Mouse (Mus musculus) ovary, postnatal 36 days (tissue): ENCODE data around the gene Foxm1.

Source experiments
- DNase-seq: peaks from one replicate; pipeline ENCODE4 v3.0.0; 2022; ENCODE audit warnings: low spot score, mixed read lengths

The Foxm1 gene

GRCm38 (mm10) chr6:128362381-128363006, at the start of gene Foxm1, which contains the start of gene Rhno1:
Gene Foxm1, plus strand, starts transcription at chr6:128362967.
Gene Rhno1, minus strand, starts transcription at chr6:128362911.
- DNase-seq = peak; percentile 86

GRCm38 (mm10) chr6:128314796-128315195, 48.0 kb upstream of the Foxm1 start:
- no peak for DNase-seq

GRCm38 (mm10) chr6:128315597-128315996, 47.2 kb upstream of the Foxm1 start:
- DNase-seq = no peak

GRCm38 (mm10) chr6:128318317-128318716, 44.5 kb upstream of the Foxm1 start:
- no peak for DNase-seq

GRCm38 (mm10) chr6:128334397-128335124, 28.2 kb upstream of the Foxm1 start:
- DNase-seq = peak; percentile 67

GRCm38 (mm10) chr6:128337467-128337866, 25.3 kb upstream of the Foxm1 start:
- DNase-seq = no peak

GRCm38 (mm10) chr6:128338876-128339275, 23.9 kb upstream of the Foxm1 start:
- DNase-seq = no peak

GRCm38 (mm10) chr6:128341956-128342723, 20.6 kb upstream of the Foxm1 start:
- no peak for DNase-seq

GRCm38 (mm10) chr6:128345623-128346022, 17.1 kb upstream of the Foxm1 start:
- DNase-seq = no peak

- DNase-seq = no peak
Measured at GRCm38 (mm10) chr6:128346782-128347181, 16.0 kb upstream of the Foxm1 start.

GRCm38 (mm10) chr6:128349711-128350110, 13.1 kb upstream of the Foxm1 start:
- DNase-seq = no peak

GRCm38 (mm10) chr6:128354140-128354539, 8.6 kb upstream of the Foxm1 start:
- DNase-seq = no peak

- peak; percentile 60 for DNase-seq
Measured at GRCm38 (mm10) chr6:128355201-128355681, 7.5 kb upstream of the Foxm1 start.

GRCm38 (mm10) chr6:128355726-128356416, 6.9 kb upstream of the Foxm1 start, which contains the start of gene Tulp3:
Gene Tulp3, minus strand, starts transcription at chr6:128355851.
- DNase-seq = peak; percentile 95

- DNase-seq = peak; percentile 57
Measured at GRCm38 (mm10) chr6:128358999-128359398, 3.8 kb upstream of the Foxm1 start.

- DNase-seq = no peak
Measured at GRCm38 (mm10) chr6:128361901-128362300, 866 bp upstream of the Foxm1 start.

GRCm38 (mm10) chr6:128363007-128363825, 449 bp downstream of the Foxm1 start:
- no peak for DNase-seq

- DNase-seq = no peak
Measured at GRCm38 (mm10) chr6:128364721-128365120, 2.0 kb downstream of the Foxm1 start.

- DNase-seq = no peak
Measured at GRCm38 (mm10) chr6:128366466-128366865, 3.7 kb downstream of the Foxm1 start.

- no peak for DNase-seq
Measured at GRCm38 (mm10) chr6:128370040-128370439, 7.3 kb downstream of the Foxm1 start.

GRCm38 (mm10) chr6:128375192-128375591, 12.4 kb downstream of the Foxm1 start, which contains the start of the genes Tex52 and Gm44596:
Gene Tex52, plus strand, starts transcription at chr6:128375456.
Gene Gm44596, plus strand, starts transcription at chr6:128375503.
- no peak for DNase-seq
